Mouse (Mus musculus): ENCODE measurements around the gene Dlg2.

- TF ChIP-seq CTCF (IDR thresholded peaks at IDR 0.05; ENCODE audit: insufficient read depth, low read length) (no peak), POLR2A (IDR thresholded peaks at IDR 0.05; ENCODE audit: borderline replicate concordance, extremely low read depth, low read depth, low read length) (no peak)
These were observed 77.9 kb downstream of the Dlg2 start for GRCm38 (mm10) chr7:90554421-90554820.
